Mouse (Mus musculus) erythroblast, adult 5-6 weeks (primary cell): ENCODE data around the gene Pald1. TPM values are rescaled to one million over a fixed set of nuclear protein-coding genes. Genes with fewer than 3 reads are reported as not detected.

Experiments used
- ATAC-seq: replicated peaks from 2 replicates; pipeline ENCODE4 v1.8.0; 2016; ENCODE audit warnings: moderate number of reproducible peaks, mild to moderate bottlenecking, moderate TSS enrichment, inconsistent platforms; ENCODE audit not compliant: poor library complexity, low FRiP score, severe bottlenecking
- total RNA-seq, 2 experiments: library from RNA; stranded (forward) in 1 of 2; stranded (reverse) in 1 of 2; fragments of 150-400 nt in 1 of 2; fragments of 200-764, 138-1000 nt in 1 of 2; gene quantifications; 2 replicates each; pipeline versions ENCODE4 v1.2.3 to v1.2.4; 2015 to 2017; ENCODE audit warnings: low replicate concordance in 2 of 2

The Pald1 gene
- total RNA-seq, 2 experiments from 2014 or later: not detected

DNA sequence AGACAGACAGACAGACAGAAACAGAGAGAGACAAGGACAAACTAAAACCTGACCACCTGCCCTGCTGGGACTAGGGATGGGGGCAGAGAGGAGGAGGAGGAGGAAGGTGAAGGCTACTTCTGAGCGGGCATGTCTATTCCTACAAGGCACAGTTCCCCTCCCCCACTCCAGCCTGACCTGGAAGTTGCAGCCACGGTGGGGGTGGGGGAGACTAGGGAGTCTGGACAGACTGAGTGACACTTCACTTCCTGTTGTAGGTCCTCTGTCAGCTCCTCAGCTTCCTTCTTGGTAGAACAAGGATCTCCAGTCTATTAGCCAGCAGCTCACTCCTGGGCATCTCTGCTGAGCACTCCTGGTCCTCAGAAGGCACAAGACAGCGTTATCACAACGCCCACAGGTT, 9.3 kb downstream of the Pald1 start:
- no peak for ATAC-seq

DNA sequence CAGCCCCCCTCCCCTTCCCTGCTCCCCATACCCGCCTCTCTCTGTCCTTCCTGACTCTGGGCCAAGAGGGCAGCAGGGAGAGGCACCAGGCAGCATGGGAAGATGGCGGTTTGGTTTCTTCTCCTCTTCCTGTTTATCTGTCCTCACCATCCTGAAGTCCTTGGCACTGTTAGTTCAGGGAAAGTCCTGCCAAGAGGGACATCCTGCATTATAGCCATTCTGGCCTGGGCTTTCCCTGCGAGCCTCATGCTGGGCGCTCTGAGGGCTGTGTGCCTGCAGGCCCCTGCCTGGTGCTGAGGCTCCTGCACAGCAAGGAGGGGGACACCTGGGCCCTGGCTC, 10.8 kb downstream of the Pald1 start:
- ATAC-seq: no peak

DNA sequence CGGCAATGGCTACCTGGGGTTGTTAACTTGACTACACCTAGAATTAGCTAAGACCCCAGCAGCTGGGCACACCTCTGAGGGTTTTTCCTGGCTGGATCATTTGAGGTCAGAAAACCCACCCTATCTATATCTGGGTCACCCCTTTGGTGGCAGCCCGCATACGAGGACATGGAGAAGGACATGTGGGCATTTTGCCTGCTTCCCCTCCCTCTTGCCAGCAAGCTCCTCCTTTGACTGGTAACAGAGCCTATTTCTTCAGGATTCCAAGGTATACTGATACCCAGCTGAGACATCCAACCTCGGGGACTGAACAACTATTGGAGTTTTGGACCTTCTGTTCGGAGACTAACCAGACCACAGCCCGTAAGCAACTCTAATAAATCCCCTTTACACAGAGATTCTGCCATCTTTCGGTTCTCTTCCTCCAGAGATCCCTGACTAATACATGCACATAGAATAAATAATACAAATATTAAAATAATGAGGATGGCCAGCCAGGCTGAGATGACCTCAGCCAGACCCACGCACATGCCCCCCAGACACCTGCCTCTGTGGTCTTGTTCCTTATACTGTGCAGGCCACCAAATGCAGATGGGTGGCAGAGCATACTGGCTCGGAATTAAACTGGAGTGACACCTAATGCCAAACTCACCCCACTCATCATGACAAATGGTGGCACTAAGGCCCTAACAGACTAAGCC, 11.3 kb downstream of the Pald1 start:
- no peak for ATAC-seq

DNA sequence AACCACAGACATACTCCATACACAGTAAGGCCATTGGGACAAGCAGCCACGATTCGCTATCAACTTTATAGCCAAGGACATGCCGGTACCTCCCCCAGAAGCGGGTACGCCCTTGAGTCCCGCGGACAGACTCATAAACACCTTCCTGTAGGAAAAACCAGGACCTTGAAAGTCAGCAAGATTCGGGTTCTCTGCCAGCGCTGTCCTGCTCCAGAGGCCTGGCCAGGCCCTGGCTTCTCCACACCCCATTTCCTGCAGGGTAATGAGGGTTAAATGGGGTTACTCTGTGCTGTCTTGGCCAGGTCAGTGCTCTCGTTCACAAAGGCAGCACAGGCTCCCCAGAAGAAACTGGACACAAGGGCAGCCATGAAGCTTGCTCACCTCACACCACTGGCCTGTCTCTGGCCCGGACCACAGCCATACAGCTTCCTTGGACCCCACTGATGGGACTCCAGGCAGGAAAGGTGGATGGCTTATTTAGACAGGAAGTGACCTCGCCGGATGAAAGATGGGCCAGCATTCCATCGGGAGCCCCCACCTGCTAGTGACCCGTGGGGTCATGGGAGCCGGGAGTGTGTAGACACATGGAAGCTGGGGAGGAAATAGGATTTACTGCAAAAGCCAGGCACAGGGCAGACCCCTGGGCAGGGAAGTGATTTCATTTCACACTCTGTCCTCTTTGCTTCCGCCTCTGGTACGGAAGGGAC, 12.9 kb downstream of the Pald1 start:
- no peak for ATAC-seq

DNA sequence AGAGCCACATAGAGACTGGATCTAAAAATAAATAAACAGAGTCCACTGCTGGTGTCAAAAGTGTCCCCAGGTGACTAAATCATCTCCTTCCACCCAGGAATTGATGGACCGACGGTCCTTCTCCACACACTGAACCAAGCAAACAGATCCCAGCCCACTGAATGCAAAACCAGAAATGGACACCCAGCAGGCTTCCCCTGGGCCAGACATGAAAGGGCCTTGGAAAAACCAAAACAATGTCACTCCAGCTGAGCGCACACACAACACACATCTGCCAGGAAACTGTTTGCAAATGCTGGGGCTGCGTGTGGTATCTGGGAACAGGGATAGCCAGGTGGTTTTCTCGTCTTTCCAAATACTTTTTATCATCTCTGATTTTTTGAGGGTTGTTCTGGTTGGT, 13.6 kb downstream of the Pald1 start:
- ATAC-seq: no peak

DNA sequence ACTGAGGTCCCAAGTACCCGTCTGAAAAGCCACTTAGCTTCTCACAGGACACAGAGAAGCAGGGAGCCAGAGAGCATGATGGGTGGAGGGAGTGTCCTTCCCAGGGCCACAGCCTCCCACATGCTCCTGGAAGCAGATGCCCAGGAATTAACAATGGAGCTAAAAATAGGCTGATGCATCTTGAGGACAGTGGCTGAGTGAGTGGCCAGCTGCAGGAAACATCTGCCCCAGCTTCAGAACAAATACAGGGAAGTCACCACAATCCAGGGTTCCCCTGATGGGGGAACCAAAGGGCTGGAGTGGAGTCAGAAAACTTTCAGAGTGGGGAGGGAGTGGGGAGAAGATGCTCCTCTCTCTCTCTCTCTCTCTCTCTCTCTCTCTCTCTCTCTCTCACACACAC, 17.4 kb downstream of the Pald1 start:
- no peak for ATAC-seq

- ATAC-seq: no peak
These were observed 18.9 kb downstream of the Pald1 start for GRCm38 (mm10) chr10:61364431-61364830.

GRCm38 (mm10) chr10:61362992-61363391, 20.3 kb downstream of the Pald1 start:
- ATAC-seq: no peak

DNA sequence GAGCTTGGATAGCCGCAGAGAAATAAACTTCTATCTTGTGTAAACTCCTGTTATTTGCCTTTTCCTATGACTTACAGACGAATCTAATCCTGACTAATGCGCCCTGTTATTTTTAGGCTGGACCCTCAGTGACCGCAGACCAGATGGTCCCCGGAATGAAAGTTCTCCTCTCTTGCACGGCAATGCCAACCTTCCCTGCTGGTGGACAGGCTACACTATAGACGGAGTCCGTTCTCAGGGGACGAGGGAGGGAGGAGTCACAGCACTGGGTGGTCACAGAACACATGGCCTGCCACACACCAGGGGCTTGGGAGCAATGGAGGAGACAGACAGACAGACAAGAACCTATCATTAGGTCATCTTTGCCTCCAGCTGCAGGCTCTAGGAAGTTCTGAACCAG, 20.8 kb downstream of the Pald1 start:
- no peak for ATAC-seq

DNA sequence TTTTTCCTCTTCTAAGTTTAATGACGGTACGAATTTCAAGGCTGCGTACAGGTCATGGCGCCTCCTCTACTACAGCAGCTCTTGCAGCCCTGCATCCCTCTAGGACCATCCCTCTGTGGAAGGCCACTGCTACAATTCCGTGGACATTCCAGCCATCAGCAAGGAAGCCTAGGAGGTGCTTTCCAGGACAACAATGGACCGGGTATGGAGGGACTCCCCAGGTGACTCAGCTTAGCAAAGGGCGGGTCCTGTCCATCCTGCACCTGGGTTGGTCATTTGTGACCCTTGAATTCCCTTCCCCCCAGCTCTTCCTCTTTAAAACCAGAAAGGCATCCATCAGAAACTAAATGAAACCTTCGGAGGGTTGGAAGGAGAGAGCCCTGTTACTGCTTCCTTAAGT, 22.7 kb downstream of the Pald1 start:
- ATAC-seq: no peak

GRCm38 (mm10) chr10:61359411-61359810, 23.9 kb downstream of the Pald1 start:
- no peak for ATAC-seq

DNA sequence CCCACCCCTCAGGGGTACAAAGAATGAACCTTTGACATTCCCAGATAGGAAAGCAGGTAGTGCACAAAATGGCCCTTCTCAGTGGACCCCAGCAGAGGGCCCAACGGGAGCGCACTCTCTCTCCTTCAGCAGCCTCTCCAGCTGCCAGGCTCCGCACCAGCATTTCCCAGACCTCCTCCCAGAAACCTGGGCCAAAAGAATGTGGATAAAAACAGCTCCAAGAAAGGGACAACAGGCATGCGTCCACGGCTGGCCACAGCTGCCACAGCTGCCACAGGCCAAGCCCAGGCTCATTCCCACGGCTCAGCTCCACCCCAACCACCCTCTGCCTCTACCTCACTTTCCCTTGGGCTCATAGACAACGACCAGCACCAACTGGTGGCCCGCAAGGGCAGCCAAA, 25.7 kb downstream of the Pald1 start:
- no peak for ATAC-seq

DNA sequence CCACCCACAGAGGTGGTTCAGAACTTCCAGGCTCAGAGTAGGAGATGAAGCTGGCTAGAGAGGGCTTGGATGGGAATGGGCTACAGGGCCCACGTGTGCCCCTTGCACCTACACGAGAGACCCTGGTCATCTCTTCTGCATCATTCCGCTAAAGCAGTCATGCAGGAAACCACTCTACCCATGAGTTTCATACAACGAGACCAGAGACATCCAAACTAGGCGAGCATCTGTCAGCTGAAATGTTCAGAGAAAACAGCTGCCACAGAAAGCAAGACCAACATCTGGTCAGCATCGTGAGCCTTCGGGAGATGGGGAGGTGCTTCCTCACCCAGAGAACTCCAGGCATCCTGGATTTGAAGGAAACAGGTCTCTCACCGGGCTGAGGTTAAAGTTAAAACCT, 26.8 kb downstream of the Pald1 start:
- no peak for ATAC-seq

DNA sequence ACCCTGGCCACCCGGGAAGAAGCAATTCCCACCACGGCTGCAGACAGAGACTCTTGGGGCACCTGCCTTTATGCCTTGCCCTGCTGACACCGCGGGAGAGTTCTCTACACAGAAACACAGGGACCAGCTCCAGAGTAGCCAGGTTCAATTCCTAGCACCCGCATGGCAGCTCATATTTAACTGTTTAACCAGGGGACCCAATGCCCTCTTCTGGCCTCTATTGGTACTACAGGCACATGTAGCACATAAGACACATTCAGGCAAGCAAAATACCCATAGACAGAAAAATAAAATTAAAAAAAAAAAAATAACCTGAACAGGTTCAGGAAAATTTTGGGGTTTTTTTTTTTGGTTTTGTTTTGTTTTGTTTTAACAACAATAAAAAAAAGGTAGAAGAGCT, 27.2 kb downstream of the Pald1 start:
- ATAC-seq: no peak

DNA sequence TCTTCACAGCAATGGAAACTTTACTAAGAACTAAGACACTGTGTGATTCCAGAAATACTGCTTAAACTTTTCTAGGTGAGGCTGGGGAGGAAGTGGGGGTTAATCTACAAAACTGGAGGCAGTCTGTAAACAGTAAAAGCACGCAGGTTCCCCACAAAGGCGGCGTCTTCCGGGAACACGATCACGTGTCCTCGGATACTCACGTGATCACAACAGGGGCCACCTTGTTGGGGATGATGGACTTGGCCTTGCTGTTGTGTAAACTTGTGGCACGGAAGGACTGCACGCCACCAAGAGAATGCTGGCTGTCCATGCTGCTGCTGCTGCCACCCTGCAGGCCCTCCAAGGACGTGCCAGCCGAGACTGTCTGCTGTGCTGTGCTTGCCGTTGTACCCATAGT, 27.7 kb downstream of the Pald1 start:
- no peak for ATAC-seq

DNA sequence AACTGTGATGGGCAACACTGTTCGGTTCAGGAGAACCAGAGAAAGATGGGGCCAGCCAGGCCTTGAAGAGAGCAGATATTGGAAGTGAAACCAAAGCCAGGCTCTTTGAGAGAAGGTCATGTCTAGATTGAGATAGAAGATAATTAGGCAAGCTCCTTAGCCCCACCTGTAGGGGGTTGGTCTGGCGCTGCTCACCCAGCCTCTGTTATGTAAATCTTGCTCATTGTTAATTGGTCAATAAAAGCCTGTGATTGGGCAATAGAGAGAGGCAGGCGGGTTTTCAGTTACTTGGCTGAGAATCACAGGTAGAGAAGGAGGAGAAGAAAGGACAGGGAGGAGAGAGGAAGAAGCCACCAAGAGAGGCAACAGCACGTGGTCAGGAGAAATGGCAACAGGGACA, 32.1 kb downstream of the Pald1 start:
- ATAC-seq: no peak

DNA sequence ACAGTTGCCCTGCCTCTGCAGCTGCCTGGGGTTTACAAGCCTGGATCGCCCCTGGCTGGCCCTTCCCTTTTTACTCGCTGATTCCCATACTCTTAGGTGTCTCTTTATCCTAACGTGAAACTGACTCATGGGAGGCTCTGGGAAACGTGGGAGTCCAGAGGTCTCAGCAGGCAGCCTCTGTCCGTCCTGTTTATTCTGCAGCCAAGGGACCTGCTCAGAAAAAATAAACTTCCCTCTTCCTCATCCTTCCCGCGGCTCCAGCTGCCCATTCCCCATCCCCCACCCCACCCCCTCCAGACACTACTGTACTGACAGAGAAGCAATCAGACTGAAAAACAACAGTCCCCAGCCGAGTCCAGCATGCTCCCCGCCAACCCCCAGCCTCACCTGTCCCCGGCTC, 37.0 kb downstream of the Pald1 start:
- no peak for ATAC-seq

- ATAC-seq: no peak
These were observed 38.2 kb downstream of the Pald1 start for GRCm38 (mm10) chr10:61345179-61345578.

GRCm38 (mm10) chr10:61343950-61344349, 39.4 kb downstream of the Pald1 start:
- peak; percentile 58 for ATAC-seq

- ATAC-seq: no peak
These were observed 40.6 kb downstream of the Pald1 start for GRCm38 (mm10) chr10:61342750-61343149.

DNA sequence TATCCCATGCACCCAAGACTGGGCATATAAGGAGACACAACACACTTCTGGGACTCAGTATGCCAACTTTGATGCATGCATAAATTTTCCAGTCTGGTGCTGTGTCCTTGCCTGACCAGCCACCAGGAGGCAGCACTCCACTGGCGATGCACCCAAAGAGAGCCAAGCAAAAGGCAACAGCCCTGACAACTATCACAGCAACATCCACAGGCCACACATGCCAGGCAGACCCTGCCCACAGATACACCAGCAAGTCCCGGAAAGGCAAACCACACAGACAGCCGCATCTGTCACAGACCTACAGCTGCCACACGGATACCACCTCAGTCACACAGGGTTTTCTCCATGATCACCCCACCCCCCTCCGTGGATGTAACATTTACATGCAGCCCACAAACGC, 41.8 kb downstream of the Pald1 start:
- no peak for ATAC-seq

DNA sequence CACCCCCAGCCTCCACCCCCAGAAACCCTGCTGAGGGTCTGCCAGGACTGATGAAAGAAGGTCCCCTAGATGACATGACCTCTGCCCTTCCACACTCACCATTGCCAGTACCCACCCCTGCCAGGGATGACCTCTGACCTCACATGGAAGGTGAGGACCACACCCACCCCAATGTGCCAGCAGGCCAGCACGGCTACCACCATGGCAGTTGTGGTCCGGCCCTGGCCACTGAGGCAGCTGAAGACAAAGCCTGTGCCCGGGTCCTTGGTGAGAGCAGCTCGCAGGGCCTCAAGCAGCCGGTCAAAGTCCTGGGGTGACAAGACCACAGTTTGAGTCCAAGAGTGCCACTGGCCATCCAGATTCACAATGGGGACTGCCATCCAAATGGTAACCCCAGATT, 42.3 kb downstream of the Pald1 start:
- ATAC-seq: no peak
